Mouse (Mus musculus) c-Kit-positive CD71-positive TER-119-positive erythroid progenitor cells, embryonic 14.5 days (primary cell): ENCODE measurements around the gene Shisa7.
A peak's percentile ranks its signal among the peaks of the same experiment; 100 is the strongest.
"Not testable (repeated sequence)": the region's sequence is repeated elsewhere in the genome, so short reads cannot be mapped to it uniquely, and the experiment has no call there.

ENCODE experiments used
- DNase-seq: peaks from one replicate; pipeline ENCODE4 v3.0.0-alpha.2; 2013; ENCODE audit warnings: low spot score

The Shisa7 gene

DNA sequence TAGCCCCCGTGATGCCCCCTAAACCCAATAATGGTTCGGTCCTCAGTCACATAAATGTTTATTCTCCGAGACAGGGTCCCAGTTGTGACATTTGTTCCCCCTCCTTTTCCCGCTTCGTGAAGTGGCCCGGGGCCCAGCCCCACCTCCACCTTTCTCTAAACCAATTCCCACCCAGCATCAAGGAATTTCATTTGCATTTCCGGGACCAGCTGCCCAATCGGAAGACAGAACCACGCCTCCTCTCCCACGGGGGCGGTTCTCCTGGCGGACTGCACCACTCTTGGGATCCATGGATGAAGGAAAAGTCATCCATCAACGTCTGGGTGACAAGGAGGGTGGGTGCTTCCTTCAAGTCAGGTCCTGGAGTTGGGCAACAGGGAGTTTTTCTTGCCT, 417 bp upstream of the Shisa7 start:
- no peak for DNase-seq

GRCm38 (mm10) chr7:4843604-4844244, 772 bp downstream of the Shisa7 start:
- no peak for DNase-seq

GRCm38 (mm10) chr7:4842634-4843131, 1.8 kb downstream of the Shisa7 start:
- DNase-seq: no peak

DNA sequence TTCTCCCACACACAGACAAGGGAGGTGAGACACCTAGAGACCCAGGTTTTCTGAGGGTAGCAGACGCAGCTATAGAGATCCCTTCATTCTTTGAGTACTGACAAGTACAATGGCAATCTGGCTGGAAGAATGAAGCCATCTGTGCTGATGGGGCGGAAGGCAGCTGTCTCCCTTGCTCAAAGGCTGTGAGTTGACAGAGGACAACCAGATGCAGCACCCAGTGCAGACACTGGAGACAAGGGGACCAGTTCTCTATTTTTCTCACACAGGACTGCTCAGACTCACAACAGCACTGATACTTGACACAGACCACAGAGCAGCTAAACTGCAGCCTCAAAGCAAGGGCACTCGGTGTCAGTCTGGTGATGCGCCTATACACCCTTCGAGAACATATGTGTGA, 2.4 kb downstream of the Shisa7 start:
- no peak for DNase-seq

DNA sequence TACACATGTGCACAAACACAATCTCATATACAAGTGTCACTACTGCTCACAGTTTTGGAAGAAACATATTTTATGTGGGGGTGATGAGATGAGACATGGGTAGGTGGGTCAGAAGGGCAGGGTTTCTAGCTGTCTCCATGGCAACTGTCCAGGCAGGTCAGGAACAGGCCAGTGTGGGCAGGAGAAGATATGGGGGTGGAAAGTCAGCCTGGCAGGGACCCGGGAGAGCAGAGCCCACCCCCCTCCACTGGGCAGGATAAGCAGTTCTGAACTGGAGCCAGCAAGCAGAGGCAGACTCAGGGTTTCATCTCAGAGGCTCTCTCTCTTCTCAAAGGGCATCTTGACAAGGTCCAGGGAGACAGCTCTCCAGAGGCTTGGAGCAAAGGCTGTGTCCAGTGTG, 6.9 kb downstream of the Shisa7 start:
- DNase-seq: no peak

DNA sequence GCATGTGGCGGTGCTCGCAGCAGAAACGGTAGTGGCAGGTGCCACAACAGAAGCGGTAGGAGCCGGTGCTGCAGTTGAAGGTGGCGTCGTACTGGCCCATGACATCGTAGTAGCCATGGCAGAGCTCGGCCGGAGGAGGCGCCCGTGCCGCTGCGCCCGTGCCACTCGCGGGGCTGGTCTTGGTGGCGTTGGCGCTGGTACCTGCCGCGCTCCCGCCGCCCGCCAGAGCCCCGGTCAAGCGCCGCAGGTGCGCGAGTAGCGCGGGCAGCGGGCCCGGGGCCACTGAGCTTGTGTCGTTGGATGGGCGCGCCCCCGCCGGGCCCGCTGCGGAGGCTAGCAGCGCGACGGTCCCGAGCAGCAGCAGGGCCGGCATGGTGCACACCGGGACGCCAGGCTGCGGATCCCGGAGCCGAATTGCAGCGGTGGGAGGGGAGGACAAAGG, 8.1 kb downstream of the Shisa7 start:
- no peak for DNase-seq

- no peak for DNase-seq
These were observed 8.7 kb downstream of the Shisa7 start for GRCm38 (mm10) chr7:4835631-4836327.

DNA sequence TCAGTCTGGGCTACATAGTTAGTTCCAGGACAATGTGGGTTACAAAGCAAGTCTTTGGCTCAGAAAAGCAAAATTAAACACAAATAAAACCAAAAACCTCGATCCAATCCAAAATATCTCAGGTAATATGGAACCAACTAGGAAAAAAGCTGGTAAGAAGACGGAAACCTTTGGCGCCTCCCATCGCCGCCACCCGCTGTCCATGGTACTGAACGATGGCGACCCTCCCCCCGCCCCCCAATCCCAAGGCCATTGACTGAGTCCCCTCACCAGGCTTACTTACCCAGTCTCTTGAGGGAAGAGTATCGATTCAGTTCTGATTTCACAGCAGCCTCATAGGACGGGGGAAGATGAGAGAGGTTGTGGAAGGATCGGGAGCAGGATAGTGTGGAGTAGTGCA, 14.0 kb downstream of the Shisa7 start:
- DNase-seq: no peak

- no peak for DNase-seq
These were observed 19.1 kb downstream of the Shisa7 start for GRCm38 (mm10) chr7:4825365-4825764.

- no peak for DNase-seq
These were observed 22.2 kb downstream of the Shisa7 start for GRCm38 (mm10) chr7:4822162-4822907.

- no peak for DNase-seq
These were observed 22.8 kb downstream of the Shisa7 start for GRCm38 (mm10) chr7:4821690-4822089.

GRCm38 (mm10) chr7:4820925-4821324, 23.6 kb downstream of the Shisa7 start:
- DNase-seq: not testable (repeated sequence)

DNA sequence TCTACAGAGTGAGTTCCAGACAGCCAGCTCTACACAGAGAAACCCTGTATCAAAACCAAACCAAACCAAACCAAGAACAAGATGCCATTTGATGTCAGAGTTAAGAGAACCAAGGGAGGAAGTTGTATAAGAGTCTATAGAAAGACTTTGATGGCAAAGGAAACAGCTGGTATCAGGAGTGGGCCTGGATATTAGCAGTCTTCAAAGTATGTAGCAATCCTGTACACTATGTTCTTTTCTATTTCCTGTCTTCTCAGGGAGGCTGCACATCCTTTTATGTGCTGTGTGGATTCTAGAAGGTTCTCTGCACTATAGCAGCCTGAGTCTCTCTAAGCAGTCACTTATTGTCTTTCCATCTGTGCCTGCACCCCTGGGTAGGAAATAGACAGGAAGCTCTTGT, 27.9 kb downstream of the Shisa7 start:
- no peak for DNase-seq

GRCm38 (mm10) chr7:4813105-4813791, 31.2 kb downstream of the Shisa7 start:
- DNase-seq: no peak

DNA sequence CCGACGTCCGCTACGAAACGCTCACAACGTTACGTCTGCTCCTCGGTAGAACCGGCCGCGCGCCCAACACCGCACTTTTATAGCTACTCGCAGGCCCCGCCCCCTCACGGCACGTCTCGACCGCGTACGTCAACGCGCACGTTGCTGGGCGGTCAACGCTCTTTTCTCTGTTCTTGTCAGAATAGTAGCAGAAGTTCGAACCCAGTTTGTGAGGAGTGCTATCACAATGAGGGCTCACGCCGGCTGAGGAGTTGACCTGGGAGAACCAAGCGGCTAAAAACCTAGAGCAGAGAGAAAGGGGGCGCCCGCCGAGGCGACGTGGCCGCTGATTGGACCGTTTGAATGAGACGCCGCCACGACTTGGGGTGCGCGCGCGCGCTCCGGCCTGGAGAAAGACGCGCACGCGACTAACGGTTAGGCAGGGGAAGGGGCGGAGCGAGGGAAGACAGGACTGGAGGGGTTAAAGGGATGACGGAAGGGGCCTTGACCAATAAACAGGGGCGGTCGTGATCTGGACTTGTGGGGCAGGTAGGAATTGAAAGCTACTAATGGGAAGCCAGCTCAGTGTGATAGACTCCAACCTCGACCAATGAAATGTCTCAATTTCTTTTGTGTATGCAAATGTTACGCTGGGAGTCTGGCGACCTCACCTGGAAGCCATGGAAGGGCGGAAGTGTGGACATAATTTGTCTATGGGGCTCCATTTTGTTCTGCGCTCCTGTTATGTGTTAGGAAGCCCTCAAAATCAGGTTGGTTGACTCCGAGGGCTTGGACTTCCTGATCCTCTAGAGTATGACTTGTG, 32.0 kb downstream of the Shisa7 start, which contains the start of gene Ube2s:
Gene Ube2s (minus strand): TSS at position 288 of the 802 bp plus-strand sequence.
- DNase-seq: peak; percentile 99

DNA sequence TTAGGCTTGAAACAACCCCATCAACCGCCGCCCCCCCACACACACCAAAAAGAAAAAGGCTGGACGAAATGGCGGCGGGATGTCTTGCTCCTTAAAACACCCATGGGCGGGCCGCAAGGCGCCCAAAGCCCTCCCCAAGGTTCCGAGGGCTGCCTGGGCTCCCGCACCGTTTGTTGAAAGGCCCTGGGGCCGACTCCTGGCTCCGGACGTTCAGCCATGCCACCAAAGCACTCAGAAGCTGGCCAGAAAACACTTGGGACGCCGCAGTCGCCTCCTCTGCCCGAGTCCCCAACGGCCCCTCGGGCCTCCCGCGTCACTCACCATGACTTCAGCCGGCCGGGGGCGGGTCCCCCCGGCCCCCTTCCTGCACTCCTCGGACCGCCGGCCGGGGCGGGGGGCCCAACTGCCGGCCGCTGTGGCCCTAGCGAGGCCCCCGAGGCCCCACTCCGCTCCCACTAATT, 32.6 kb downstream of the Shisa7 start:
- DNase-seq: no peak

DNA sequence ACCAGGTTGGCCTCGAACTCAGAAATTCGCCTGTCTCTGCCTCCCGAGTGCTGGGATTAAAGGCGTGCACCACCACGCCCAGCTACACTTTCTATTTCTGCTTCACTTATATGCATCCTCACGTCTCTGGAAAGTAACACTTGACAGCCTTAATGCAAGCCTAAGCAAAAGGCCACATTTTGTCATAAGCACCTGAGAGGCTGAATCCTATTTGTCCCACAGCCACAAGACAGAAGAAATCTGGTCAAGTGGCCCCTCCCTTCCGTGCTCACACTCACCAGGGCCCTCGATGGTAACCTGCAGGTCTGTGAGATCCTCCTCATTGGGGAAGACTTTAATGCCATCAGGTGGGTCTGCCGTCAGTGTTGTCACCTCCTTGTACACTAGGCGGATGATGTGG, 33.4 kb downstream of the Shisa7 start:
- DNase-seq: not testable (repeated sequence)

DNA sequence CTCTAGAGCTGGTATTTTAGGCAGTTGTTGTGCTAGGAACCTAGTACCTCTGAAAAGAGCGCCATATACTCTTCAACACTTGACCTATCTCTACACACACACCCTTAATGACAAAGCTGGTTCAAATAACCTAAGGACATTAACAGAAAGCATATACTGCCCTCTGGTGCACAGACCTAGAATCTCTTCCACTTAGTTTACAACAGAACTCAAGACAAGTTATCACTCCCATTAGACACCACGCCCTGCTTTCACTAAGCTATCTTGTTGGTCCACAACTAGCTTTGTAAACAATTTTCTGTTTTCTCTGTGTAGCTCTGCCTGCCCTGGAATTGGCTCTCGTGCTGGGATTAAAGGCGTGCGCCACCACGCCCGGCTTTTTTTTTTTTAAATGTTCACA, 37.8 kb downstream of the Shisa7 start:
- peak; percentile 74 for DNase-seq

- DNase-seq: no peak
These were observed 42.2 kb downstream of the Shisa7 start for GRCm38 (mm10) chr7:4802247-4802646.

GRCm38 (mm10) chr7:4795767-4796433, 48.6 kb downstream of the Shisa7 start:
- peak; percentile 65 for DNase-seq
